Mouse (Mus musculus) adrenal gland, adult (tissue): ENCODE measurements around the gene Specc1.
A peak's percentile ranks its signal among the peaks of the same experiment; 100 is the strongest.

Experiments
- DNase-seq, 2 experiments: peaks; one replicate each; pipeline ENCODE4 v3.0.0; 2022 to 2023; ENCODE audit warnings: low spot score in 1 of 2; ENCODE audit not compliant: inconsistent age in 2 of 2

Specc1 gene

DNA sequence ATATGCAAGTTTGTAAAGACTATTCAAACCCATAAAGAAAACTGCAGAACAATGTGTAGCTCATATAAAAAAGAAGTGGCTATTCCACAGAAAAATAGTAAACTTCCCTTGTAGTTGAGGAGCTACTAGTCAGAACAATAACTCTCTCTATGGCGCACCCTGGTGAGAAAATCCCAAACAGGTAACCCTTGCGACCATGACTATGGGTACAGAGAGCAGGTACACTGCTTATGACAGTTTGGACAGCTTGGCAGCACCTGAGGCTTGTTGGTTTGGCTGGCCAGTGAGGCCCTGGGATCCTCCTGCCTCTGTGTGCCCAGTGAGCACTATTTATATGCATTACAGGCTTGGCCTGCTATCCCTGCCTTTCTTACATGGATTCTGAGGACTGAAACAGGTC, 89.4 kb downstream of the Specc1 start:
- DNase-seq = no peak

DNA sequence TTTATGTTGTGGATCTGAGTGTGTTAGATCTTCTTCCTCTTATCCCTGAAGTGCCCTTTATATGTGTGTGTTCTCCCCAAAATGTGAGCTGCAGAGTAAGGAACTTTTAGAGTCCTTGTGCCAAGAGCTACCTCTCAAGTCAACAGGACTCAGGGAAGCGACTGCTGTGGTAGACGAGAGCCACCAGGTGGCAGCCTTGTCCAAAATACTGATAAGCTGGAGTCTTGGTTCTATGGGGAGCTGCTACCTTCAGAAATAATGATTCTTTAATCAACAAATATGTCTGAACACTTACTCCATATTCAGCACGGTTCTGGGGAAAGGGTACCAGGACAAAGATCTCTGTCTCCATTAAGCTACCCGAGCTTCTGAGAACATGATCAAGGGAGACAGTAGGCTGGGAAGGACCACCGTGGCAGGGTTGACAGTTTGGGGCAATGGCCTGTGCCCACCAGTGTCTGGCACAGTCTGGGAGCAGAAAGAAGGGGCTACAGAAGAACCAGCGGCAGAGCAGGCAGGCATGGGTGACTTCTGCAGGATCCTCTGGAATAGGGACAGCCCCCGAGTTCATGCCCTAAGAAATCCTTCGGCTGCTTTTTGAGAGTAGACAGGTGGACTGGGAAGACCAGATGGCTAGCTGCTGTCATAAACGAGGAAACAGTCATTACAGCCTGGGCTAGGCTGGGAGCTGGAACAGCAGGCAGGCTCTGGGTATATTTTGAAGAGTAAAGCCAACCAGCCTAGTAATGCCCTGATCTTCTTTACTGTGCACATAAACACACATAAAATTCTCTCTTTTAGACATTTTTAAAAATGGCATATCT, 91.5 kb downstream of the Specc1 start:
- peak; percentile 63 to 88 for DNase-seq

DNA sequence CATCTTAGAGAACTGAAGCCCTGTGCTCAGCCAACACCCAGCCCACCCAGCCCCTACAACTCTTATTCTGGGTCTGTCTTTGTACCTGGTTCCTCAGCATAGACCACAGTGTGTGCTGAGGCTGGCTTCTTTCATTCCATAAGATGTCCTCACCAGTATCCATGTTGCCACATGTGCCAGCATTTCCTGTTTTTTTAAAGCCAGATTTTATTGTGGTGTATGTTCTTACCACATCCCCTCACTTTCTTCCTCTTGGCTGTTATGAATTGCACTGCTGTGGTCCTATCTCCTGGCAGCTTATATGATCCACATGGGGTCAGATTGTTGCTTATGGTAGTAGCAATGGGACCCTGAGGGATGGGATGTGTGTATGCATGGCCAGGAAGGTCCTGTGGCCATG, 92.6 kb downstream of the Specc1 start:
- no peak for DNase-seq

DNA sequence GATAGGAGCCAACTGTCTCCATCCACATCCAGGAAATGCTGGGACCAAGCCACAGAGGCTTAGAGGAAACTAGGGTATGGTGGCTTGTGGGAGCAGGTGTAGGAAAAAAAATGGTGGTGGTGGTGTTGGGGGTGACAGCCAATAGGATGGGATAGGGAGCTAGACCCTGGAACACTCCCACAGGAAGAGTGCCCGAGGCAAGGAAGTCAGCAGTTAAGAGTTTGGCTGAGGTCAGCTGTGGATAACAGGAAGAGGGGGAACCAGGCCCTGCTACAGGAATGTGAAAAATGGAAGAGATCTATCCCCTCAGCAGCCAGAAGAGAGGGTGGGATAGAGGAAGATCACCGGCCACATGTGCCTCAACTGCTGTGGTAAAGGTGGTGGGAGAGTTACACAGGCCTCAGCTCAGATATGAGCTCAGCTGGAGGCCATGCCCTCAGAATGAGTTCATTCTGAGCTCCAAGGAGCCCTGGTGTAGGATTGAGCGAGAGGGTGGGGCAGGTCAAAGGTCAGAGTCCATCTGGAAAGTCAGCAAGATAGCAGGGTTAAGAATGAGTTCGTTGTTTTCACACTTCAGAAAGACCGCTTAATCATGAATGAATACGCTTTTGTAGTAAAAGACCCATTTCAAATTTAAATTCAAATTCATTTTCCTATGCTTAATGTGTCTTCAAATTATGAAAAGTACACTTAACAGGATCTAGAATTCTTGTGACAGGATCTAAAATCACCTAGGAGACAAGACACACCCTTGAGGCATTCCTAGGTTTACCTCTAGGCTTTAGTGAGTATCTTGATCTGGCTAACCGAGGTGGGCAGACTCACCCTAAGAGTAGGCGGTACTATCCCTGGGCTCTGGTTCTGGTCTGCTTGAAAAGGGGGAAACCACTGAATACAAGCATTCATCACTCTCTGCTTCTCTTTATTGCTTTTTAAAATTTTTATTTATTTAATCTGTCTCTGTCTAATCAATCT, 94.1 kb downstream of the Specc1 start:
- DNase-seq = no peak

DNA sequence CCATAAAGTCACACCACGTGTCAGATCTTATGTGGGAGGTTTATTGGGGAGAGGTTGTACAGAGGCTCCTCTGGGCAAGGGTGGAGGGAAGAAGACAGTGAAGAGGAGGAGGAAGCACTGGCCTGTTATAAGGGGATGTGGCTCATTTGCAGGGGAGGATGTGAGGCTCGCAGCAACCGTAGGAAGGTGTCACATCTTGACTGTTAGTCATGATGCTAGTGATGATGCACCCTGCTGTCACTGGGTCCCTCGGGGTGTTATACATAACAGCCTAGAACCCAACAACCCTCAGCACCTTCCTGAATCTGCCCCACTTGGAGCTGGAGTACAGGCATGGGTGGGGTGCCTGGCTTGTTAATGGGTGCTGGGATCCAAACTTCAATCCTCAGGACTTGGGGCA, 94.9 kb downstream of the Specc1 start:
- DNase-seq = no peak

DNA sequence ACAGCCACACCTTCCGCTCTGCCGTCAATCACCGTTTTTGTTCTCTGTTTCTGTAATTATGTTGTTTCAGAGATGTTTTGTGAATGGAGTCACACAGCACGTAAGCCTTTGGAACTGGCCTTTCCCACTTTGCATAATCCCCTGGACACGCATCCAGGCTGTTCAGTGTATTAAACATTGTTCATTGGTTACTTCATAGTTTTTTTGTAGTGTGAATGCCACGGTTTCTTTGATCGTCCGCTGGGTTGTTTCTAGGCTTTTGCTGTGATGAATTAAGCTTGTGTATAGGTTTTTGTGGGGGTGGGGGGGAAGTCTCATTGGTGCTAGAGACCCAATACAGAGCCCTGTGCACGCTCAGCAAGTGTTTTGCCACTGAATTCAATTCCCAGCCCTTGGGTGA, 97.4 kb downstream of the Specc1 start:
- DNase-seq = no peak

DNA sequence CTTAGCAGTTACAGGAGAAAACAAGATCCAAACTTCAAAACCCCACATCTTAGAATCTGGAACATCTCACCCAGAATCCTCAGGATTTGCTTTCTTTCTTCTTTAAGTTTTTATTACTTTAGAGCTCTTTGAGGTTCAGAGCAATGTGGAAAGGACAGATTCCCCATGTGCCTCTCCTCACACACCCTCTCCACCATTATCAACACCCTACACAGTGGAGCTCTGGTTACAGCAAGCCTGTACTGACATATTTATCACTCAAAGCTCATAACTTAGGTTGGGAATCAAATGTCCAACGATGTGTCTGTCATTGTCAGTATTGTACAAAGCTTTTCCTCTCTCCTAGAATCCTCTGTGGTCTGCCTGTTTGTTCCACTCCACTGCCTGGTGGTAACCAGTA, 108.0 kb downstream of the Specc1 start:
- DNase-seq = no peak

DNA sequence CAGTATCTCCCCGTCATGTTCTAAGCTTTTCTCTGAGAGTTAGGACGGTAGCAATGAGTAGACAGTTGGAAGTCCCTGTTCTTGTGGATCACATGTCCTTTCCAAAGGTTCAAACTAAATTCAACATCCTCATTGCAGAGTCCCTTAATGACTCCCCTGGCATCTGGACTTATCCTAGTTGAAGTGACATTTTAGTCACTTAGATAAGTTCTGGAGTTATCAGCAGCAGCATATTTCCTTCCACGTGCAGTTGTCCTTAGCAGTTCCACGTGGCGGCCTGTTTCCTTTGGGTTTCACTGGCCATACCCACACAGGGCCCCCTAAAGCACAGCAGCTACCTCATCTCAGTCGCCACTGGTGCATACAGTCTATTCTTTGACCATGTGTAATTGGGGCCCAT, 109.1 kb downstream of the Specc1 start:
- DNase-seq = no peak

DNA sequence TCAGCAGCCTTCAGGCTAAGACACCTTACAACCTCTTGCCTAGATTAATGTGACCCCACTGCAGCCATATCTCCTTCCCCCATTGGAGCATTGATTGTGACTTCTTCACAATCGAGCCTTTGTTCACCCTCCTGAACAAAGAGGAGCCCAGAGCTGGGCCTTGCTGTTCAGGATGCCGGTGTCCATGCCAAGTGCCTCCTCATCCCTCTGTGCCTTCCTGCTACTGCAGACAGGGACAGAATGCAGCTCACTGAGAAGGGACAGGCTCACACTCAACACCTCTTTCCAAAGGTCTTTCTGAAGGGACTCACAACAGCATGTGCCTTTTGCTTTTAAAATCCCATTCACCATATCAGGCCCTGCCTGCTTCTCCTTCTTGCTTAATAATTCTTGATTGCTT, 113.0 kb downstream of the Specc1 start:
- DNase-seq = no peak

DNA sequence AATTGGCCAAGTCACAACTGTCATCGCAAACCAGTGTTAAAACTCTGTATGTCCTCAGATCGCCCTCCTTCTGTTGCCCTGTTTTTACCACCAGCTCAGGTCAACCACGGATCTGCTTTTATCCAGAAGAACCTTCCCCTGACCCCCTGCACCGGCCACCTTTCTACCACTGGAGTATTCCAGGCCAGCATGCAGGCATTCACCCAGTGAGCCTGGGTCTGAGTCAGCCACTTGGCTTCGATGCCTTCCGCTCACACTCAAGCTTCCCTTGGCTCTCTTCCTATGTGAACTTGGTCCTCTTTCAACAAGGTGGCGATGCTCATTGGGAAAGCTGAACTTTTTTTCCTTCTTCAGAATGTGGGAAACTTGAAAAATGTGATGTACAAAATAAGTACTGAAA, 113.6 kb downstream of the Specc1 start:
- peak in 1 of 2 experiments; percentile 29 for DNase-seq

DNA sequence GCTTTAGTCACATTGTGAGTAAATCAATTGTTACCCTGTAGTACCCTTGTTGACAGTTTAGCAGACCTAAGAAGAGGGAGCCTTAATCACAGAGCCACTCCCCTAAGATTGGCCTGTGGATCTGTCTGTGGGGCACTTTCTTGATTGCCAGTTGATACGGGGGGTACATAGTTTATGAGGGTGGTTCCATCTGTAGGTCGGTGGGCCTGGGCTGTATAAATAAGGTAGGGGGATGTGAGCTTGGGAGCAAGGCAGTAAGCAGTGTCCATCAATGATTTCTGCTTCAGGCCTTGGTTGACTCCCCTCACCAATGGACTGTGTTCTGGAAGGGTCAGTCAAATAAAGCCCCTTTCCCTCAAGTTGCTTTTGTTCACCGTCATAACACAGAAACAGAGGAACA, 115.8 kb downstream of the Specc1 start:
- no peak for DNase-seq

DNA sequence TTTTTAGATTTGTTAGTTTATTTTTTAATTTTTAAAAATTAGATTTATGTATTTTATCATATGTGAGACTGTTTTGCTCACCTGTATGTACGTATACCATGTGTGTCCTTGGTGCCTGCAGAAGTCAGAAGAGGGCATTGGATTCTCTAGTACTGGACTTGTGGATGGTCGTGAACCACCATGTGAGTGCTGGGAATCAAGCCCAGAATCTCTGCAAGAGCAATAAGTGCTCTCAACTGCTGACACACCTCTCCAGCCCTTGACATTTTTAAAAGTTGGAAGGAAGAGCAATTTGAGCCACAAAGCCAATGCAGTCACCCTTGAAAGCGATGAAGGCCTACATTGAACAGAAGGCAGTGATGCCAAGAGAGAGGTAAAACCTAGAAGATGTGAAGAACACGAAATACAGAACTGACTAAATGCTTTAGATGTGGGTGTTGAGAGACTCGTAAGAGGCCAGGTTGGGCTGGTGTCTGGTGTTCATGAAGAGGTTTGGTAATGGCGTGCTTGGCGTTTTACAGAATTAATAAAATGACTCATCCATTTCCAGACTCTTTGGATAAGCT, 117.1 kb downstream of the Specc1 start:
- peak; percentile 21 to 85 for DNase-seq

DNA sequence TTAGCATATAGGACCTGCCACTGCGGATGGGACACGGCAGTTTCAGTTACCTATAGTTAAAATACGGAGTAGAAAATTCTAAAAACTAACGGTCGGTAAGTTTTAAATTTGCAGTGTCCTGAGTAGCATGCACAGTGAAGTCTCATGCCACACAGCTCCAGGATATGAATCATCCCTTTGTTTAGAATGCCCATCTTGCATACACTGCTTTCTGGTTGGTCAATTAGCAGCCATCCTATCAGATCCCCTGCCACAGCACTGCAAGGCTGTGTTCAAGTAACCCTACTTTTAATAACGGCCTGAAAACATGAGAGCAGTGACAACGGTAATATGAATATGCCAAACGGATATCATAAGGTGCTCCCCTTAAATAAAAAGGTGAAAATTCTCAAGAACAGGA, 118.0 kb downstream of the Specc1 start:
- peak in 1 of 2 experiments; percentile 33 for DNase-seq

DNA sequence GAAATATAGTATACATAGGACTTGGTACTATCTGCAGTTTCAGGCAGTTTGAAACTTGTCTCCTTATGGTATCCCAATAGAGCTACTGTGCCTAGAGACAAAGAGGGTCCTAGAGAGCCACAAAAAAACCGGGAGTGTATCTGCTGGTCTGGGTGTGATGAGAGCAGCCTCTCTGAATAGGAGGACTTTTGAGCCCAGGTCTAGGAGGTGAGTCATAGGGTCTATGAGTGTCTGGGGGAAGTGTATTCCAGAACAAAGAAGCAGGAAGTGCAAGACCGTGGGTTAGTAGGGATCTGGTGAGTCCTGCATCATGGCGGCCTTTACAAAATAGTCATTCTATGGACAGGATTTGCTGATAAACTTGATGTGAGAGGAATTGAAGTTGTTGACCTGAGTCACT, 118.5 kb downstream of the Specc1 start:
- DNase-seq = peak in 1 of 2 experiments; percentile 35

DNA sequence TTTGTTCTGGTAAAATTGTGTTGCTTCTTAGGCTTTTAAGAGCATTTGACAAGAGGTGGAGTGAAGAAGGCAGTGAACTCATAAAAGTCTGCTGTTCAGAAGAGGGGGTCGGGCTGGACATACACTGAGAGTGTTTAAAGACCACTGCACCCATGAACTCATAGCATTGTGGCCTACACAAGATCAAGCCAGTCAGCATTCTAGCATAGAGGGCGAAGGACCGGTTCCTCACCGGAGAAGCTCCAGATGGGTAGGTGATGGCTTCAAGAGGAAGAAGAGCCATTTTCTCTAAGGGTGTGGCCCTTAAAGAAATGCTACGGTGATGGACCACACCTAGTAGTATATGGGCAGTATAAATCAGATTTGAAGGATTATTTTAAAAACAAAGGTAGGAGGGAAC, 119.0 kb downstream of the Specc1 start:
- DNase-seq = peak in 1 of 2 experiments; percentile 38

DNA sequence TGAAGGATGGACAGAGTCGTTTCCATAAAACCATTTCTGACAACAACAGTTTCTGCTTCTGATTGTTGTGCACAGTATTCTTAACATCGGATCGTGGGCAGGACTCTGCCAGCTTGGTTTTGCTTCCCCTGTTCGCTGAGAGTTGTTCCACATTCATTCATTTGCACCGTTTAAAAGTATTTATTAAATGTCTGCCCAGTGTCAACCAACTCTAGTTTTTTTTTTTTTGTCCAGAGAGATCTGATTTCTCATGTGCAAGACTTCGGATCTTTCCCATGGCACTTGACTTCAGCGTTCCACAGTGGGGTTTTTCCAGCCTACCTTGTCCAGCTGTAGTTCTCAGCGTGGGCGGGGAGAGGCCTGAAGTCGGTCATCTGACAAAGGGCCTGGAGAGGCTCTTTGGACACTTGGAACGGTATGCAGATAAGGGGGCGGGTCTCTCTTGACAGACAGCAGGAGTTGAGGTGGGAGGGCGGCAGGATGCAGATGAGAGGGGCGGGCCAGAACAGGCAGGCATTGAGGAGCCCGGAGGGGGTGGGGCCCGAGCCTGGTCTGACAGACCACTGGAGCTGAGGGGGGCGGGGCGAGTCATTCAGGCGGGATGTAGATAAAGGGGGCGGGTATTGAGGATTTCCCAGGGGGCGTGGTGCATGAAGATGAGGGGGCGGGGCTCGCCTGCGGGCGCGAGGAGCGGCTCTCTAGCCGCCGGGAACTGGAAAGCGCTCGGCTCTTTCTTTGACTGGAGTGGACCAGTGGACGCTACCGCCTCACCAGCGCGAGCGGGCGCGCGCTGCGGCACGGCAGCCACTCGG, 120.0 kb downstream of the Specc1 start:
- DNase-seq = peak; percentile 99

DNA sequence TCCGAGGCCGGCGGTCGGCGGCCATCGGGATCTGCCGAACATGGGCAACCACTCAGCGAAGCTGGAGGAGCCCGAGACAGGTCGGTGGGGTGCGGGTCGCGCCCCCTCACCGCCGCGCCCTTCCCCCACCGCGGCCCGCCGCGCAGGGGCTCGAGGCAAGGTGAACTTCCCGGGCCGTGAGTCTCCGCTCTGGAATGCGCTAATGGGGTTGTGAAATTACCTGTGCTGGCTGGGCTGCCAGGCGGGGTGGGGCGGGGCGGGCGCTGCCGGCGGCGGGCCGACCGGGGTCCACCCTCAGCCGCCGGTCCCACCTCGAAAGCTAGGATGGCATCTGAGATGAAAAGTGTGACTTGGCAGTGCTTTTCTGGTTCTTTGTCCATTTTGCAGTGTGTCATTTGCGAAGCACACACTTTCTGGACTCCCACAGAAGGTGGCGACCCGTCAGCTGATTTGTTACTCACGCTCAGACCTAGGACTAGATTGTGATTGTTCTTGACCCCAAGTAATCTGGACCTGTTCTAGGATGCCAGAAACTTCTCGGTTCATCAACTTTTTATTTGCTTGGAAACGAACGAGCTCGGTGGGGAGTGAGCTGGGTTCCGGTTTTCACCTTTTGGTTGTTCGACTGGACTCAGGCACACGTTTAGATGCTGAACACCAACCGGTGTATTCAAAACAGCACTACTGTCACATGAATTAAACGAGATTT, 120.7 kb downstream of the Specc1 start:
- peak in 1 of 2 experiments; percentile 71 for DNase-seq

DNA sequence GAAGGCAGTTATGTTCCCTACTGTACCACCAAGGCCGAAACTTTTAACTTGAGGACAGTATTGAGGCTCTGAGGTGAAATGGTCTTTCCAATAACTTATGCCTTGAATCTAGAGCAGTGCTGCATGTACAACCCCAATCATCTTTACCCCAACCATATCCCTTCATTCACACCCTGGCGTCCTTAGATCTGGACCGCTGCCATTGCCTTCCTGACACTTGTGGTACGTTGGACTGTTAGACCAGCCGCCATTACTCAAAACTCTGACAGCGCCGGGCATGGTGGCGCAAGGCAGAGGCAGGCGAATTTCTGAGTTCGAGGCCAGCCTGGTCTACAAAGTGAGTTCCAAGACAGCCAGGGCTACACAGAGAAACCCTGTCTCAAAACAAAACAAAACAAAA, 121.8 kb downstream of the Specc1 start:
- DNase-seq = no peak

DNA sequence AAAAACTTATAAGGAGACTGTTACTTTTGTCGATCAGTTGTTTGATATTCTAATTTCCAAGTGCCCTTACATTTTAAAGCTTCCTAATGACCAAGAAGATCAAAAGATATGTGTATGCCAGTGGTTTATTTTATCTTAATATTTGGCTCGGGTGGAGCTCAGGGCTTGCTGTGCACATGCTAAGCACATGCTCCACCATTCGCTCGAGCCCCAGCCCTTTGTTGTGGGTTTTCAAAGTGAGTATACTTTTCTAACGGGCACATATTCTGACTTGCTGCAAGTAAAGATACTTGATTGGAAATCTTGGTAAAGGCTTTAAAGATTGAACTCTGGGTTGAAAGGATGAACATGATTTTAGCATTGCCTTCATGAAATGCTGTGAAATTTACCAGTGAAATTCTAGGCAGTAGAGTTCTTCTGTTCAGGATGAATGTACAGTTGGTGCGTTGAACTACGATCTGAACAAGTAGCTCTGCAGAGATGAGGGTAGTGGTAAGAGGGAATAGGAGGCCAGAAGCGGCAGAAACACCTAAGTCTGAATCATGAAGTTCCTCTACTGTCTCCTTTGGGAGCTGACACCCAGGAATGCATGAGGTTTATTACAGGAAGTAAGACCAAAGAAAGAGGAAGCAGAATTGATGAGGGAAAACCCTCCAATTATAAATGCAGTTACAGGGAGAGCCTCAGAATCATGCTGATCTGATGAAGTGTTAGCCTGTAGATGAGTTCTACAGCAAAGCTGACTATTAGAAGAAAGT, 122.7 kb downstream of the Specc1 start:
- no peak for DNase-seq
